Mouse (Mus musculus) naive thymus-derived CD4-positive, alpha-beta T cell, adult 2 months (primary cell): ENCODE results near the gene Vps13d.
"Not testable (repeated sequence)": the region's sequence is repeated elsewhere in the genome, so short reads cannot be mapped to it uniquely, and the experiment has no call there.

Experiments
- DNase-seq: peaks from one replicate; pipeline ENCODE4 v3.0.0-alpha.2; 2011; ENCODE audit warnings: low read depth

The Vps13d gene

DNA sequence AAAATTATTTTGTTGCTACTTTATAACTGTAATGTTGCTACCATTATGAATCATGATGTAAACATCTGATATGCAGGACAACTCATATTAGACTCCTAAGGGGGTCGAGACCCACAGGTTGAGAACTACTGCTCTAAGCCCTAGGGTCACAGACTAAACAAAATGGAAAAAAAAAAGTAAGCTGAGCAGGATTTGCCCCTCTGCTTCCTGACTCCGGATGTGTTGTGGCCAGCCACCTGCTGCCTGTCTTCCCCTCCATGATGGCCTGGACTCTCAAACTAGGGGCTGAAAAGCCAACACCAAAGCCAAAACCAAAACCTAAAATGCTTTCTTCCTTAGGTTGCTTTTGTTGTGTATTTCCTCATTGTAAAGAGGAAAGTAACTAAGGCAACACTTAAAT lies 16.3 kb upstream of the Vps13d start:
- peak; percentile 55 for DNase-seq

DNA sequence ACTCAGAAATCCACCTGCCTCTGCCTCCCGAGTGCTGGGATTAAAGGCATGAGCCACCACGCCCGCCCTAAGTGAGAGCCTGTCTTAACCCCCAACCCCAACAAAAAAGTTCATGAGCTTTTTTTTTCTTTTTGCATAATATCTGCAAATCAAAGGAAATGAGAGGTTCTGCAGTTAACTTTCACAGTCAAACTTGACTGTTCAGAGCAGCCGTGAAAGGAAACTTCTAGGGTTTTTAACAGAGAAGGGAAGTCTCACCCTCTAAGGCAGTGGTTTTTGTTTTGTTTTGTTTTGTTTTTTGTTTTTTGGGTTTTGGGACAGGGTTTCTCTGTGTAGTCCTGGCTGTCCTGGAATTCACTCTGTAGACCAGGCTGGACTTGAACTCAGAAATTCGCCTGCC lies 15.8 kb upstream of the Vps13d start:
- DNase-seq = peak; percentile 70

DNA sequence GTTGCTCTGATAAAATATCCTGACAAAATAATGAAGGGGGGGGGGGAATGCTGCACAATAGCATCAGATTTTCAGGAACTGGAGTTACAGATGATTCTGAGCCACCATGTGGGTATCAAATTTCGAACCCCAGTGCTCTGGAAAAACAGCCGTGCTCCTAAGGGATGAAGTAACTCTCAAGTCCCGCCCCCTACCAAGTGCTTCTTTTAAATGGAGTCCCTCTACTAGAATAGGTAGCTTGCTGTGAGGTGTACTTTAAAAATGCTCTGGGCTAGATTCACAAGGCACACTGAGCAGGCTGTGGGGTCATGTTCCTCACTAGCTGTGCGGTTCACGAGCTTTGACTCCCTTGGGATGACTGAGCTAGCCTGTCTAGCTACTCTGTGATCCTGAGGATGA lies 14.9 kb upstream of the Vps13d start:
- DNase-seq = no peak

DNA sequence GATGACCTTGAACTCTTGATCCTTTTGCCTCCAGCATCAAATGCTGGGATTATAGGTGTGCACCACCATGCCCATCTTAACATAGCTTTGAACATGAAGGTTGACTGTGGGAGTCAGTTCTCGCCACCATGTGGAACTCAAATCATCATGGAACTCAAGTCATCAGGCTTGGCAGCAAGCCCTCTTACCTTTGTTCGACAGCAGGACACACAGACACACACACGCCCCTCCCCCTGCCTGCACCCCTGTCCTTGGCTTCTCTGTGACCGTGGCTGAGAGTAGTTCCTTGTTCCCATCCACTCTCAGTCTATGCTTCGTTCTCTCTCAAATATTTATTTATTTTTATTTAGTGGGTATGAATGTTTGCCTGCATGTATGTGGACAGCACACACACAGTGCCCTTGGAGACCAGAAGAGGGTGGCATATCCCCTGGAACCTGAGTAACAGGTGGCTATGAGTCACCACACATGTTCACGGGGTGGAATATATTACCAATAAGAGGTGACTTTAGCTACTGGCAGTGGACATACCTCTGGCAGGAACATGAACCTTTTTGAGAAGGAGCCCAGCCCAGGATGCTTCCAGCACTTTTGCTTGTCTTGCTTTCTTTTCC lies 14.4 kb upstream of the Vps13d start:
- no peak for DNase-seq

DNA sequence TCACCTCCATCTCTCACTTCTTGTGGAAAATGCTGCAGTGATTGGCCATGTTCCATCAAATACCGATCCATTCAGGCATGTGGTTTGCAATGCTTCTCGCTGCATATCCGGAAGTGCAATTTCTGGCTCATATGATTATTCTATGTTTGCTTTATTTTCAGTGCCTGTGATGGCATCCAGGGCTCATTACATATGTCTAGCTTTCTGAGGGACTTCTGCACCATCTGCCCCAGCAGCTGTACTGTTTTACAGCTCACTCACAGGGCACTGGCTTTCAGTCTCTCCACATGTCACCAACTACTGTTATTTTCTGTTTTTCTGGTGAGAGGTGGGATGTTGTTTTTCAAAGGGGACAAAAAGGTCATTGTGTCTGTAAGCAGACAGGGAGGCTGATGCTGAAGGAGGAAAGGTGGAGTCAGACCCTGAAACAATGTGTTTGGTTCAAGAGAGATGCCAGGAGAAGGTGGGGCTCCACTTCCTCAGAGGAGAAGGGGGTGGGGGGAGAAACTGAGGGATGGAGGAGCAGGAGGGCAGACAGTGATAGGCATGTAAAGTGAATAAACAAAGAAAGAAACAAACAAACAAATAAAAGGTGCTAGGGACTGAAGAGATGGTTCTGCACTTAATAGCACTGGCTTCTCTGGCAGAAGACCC lies 13.0 kb upstream of the Vps13d start:
- no peak for DNase-seq

DNA sequence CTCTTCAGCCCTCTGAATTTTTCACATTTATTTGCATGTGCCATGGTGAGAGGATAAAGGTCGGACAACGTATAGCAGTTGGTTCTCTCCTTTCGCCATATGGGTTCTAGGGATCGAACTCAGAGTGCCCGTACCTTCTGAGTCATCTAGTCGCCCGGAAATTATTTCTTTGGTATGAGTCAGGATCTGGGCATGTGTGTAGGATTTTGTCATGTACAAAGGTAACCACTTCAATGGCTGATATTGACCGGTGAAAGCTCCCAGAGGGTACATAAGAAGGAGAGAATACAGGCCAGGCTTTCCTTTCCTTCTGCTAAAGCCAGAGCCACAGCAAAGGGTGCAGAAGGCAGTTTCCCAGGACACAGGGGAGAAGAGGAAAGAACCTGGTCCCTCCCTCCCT lies 10.0 kb upstream of the Vps13d start:
- DNase-seq = no peak

DNA sequence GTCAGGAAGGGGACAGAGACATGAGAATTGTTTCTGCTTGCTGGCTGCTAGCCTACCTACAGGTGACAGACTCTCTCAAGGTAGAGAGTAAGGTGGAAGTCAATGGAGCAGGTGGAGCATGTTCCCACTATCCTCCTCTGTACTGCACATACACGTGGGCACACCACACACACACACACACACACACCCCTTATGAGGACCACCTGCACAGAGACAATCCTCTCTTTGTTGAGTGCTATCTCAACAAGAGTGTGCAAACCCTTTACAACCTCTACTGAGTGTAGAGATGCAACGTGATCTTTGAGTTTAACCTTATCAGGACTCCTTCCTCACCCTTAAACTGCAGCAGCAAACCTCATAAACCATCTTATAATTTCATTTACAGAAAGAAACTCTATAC lies 8.5 kb upstream of the Vps13d start:
- no peak for DNase-seq

DNA sequence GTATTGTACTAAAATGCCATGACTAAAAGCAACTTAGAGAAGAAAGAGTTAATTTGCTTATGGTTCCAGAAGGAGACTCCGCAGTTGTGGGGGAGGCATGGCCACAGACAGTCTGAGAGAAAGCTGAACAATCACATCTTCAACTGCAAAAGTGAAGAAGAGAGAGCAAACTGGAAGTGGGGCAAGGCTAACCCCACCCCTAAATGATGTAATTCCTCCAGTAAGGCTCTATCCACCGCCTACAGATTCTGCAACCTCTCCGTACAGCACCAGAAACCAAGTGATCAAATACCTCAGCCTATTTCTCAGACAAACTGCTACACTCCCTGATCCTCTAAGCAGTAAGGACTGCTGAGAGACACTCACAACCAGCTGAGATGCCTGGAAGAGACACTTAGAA lies 6.6 kb upstream of the Vps13d start:
- no peak for DNase-seq

DNA sequence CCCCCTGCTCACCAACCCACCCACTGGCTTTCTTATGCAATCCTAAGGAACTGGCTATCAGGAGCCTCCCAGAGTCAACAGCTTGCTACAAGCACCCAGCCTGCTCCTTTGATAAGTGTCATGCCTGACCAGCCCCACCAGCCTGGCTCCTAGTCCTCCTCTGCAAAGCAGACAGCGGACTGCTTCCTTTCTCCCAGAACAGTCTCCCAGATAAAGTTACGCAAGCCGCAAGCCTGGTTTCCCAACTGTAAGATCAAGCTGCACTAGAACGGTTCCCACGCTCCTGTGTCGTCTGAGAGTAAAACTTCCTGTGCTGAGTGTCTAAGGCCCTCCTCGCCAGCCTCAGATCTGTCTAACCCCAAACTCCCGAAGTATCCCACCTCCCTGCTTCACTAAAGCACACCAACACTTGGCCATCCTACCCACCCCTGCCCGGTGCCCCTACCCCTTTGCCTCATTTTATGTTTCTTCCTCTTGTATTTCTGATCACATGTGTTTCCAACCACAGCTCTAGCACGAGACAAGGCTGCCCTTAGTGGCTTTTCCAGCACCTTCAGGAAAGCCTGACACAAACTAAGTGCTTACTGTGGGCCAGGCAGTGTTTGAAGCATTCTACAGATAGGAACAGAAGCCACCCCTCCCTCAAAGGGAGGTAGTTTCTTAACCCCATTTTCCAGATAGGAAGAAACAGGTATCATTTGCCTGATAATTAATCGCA lies 5.3 kb upstream of the Vps13d start:
- DNase-seq = peak; percentile 49

DNA sequence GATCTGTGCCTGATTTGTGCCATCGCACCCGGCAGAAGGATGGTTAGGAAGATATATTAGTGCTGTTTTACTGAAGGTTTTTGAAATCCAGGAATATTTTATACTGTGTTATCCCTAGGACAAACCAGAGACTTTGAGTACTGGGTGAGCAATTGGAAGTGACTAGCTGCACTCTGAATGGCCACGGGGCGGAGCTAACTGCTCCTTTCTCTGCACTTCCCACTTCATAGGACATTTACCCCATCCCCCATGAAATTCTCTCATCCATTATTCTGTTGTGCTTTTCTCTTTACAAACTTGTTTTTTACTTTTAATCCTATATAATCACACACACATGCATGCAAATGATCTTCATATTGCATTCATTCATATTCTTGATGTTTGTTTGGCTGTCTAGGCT lies 1.8 kb upstream of the Vps13d start:
- no peak for DNase-seq

DNA sequence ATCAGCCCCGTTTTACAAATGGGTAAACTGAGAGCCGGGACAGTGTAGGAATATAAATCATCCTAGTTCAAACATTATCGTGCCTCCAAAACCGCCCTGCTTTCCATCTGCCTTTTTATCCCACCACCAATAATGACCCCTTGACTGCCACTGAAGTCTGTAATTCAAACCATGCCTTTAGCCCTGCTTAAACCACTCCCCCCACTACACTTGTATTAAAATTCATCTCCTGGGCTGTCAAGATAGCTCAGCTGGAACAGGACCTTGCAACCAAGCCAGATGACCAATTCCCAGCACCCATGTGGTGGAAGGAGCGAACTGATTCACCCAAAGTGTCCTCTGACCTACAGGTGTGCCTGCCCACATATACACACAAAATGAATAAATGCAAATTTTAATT lies 367 bp upstream of the Vps13d start:
- no peak for DNase-seq

DNA sequence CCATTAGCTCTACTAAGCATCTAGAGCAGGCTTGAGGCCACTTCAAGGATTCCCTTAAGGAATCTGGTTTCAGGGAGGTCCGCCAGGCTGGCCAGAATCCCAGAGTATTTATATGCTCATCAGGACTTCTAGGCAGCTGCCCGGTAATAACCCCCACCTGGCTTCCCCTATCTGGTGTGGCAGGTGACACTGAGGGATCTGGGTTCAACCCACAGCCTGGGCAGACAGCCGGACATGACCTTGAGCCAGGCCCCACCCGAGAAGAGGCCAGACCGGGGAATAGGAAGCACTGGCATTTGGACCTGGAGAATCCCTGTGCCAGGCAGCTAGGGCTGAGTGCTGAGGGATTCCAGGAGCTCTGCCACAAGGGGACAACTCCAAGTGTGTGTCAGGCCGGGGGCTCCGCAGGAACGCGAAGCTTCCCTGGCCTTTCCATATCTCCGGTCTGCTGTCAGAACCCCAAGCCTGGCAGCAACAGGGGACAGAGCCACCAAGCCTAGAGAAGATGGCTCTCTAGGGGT lies 754 bp downstream of the Vps13d start:
- no peak for DNase-seq

DNA sequence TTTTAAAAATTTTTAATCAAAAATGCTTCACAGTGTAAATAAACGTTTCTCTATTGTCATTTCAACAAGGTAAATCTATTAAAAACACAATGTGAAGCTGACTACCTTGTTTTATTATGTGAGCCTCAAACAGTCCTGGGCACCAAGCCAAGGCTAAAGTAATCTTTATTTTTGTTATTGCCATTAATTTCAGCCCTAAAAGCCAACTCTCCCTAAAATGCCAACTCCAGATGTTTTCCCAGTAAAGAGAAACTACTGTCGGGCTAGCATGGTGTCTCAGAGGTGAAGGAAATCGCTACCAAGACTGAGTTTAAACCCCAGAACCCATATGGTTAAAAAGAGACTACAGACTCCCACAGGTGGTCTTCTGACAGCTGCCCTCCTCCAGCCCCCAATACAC lies 1.4 kb downstream of the Vps13d start:
- no peak for DNase-seq

DNA sequence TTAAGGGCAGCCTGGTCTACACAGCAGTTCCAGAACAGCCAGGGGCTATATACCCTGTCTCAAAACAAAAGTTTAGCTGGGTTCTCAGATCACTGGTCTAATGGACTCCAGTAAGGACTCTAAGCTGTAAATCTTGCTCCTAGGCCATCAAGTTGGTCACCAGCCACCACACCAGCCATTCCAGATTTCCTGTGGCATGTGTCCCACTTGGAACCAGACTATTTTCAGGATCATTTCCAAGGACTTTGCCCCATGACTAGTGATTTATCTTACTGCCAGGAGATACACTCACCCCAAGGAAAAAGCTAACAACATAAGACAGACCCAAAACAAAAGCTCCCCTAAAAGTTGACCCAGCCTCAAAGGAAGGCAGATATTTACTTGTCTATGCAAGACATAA lies 2.1 kb downstream of the Vps13d start:
- no peak for DNase-seq

DNA sequence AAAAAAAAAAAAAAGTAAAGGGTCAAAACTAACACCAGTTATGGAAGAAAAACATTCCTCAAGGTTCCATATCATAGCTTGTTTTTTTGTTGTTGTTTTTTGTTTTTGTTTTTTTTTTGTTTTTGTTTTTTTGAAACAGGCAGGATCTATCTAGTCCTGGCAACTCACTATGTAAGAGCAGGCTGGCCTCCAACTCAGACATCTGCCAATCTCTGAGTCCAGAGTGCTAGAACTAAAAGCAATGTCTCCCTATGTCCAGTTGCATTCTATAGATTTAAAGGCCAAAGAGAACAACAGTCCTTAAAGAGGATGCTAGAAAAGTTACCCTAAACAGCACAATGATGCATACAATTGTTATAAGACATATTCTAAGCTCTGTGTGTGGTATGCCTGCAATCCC lies 6.2 kb downstream of the Vps13d start:
- no peak for DNase-seq

DNA sequence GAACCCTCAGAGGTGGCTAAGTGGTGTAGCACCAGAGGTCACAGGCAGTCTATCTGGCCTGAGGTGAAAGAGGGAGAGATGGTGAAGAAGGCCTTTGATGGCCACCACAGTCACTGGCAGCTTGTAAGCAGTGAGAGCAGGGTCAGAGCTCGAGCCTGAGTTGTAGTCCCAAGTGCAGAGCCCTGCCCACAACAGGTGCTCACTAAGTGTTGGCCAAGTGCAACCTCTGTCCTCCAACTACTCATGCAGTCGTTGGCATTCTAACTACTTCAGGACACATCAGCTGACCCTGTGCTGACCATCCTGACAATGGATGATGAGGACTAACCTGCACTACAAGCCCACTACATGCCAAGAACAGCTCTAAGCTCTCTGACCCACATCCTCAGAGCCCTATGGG lies 7.2 kb downstream of the Vps13d start:
- DNase-seq = no peak

DNA sequence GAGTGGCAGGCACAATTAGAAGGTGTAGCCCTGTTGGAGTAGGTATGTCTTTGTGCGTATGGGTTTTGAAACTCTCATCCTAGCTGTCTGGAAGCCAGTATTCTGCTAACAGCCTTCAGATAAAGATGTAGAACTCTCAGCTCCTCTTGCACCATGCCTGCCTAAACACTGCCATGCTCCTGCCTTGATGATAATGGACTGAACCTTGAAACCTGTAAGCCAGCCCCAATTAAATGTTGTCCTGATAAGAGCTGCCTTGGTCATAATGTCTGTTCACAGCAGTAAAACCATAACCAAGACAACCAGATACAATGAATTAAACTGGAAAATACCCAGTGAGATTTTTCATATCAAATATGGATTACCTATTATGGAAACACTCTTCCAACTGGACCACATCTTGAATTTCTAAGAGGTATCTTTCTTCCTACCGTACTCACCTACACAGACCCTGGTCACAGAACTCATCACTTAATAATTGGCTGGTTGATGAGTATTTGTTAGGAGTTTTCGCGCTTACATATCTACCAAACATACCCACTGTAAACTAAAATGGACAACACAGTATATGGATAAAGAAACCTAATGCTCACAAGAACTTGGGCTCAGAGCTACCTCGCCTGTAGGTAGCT lies 15.8 kb downstream of the Vps13d start:
- DNase-seq = no peak

DNA sequence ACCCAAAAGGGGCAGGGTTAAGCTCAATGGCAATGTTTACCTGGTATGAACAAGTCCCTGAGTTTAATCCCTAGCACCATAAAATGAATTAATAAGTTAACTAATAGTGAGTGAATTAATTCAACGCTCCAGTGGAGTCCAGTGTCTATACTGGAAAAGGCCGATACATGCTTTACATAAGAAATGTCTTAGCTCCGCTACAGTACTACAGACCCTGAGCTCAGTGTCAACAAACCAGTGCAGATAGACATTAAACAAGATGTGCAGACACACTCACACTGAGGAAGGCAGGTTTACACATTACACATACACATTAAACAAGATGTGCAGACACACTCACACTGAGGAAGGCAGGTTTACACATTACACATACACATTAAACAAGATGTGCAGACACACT lies 29.3 kb downstream of the Vps13d start:
- not testable (repeated sequence) for DNase-seq

DNA sequence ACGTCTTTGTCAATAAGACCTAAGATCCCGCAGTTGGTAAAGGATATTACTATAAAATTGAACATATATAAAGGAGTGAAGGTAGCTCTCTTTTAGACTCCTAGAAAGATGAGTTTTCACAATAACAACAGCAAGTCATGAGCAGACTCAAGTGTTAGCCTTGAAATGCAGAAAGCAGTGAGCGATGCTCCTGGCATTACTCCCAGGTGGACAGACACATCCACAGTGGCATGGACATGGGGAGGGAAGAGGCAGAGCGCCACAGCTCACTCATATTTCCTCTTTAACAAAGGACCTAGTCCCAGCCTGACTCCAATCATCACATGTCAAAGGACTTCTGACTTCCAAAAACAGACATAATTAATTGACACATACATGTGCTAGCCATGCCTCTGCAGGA lies 30.7 kb downstream of the Vps13d start:
- DNase-seq = no peak

DNA sequence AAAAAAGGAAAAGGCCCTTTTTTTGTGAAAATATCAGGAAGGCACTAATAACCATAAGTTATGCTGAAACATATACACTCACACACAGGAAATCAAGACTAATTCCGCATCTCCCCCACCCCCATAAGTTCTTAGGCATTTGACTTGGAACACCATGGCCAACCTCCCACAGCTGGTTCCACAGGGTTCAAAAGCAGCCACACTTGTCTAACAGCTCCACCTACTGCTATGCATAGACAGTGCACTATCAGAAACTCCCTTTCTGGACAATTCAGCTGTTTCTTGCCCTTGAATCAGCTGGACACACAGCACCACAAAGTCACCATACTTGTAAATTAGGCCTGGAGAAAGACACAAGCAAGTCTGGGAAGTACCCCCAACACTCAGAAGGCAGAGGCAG lies 33.6 kb downstream of the Vps13d start:
- DNase-seq = no peak

DNA sequence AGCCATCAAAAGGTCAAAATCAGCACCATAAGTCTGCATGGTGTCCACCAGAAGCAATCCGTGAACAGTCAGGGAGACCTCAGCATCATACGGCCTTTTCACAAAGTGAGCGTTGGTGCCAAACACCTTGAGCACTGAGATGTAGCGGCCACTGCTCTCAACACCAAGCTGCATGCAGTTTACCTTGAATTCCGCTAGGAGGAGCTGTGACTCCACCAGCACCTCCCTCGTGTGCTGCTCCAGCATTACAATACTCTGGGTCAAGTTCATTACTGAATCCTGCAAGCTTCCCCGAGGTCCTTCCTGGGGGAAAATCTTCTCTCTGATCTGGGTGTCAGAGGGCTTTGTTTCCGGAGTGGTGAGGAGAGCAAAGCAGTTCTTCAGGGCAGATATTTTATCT lies 38.8 kb downstream of the Vps13d start:
- peak; percentile 79 for DNase-seq

DNA sequence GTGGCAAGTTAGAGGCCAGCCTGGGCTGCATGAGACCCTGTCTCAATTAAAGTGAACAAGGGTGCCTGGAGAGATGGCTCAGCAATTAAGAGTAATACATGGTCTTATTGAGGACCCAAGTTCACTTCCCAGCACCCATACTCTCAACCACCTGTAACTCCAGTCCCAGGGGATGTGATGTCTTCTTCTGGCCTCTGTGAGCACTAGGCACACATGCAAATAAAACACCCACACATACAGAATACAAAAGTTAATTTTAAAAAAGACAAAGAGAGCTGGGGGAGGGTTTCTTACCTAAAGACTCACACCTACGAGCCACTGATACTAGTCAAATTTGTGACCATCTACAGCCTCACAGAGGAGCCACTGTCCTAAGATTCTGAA lies 43.7 kb downstream of the Vps13d start:
- DNase-seq = no peak
